Mouse (Mus musculus): ENCODE measurements around the gene Cadm3. TPM values are rescaled to one million over a fixed set of nuclear protein-coding genes. Genes with fewer than 3 reads are reported as not detected.
A peak's percentile ranks its signal among the peaks of the same experiment; 100 is the strongest.

Gene Cadm3
- 19.4 and 22.9 TPM in 2 replicates for polyA plus RNA-seq (2014; fragmentation: Nextera tagmentation; extraction: Ambion mirVana)

- 1% methylated on average over 44 of the region's 46 CpGs for WGBS
- H3K9me3 ChIP-seq (ENCODE audit: control insufficient read depth, low read length) = no peaks in the 10 kb centered on the region
- H3K36me3 ChIP-seq (ENCODE audit: control insufficient read depth, insufficient read depth, low read length) = no peaks in the 10 kb centered on the region
- ATAC-seq (ENCODE audit: low FRiP score) (peak; percentile 89), DNase-seq (ENCODE audit: low spot score, missing footprints) (peak; percentile 97)
- peak within 1 kb of the TSS; percentile 74 for H3K4me2 ChIP-seq
- H3K27ac ChIP-seq (ENCODE audit: low read depth, low read length) = peak within 1 kb of the TSS; percentile 57; the same call in 1 of the 2 replicates
- peak within 1 kb of the TSS; percentile 79 for H3K4me3 ChIP-seq (ENCODE audit: low read depth, low read length)
- H3K27me3 ChIP-seq (ENCODE audit: control insufficient read depth, insufficient read depth, low read length) = no peaks in the 10 kb centered on the region
- peak within 1 kb of the TSS; percentile 89 for H3K9ac ChIP-seq (ENCODE audit: low read length)
- H3K4me1 ChIP-seq (ENCODE audit: control insufficient read depth, insufficient read depth, low read length) = peaks cover 21% of the 10 kb centered on the region
These were observed at the start of gene Cadm3 for GRCm38 (mm10) chr1:173367356-173368046. Cadm3 (minus strand) TSS chr1:173367695.

GRCm38 (mm10) chr1:173414631-173415030 lies 47.1 kb upstream of the Cadm3 start:
- Histone ChIP-seq H3K27ac (ENCODE audit: low read depth, low read length) (no peak overlapping the region), H3K4me2 (no peak overlapping the region), H3K4me1 (ENCODE audit: control insufficient read depth, insufficient read depth, low read length) (no peaks in the 10 kb centered on the region), H3K27me3 (ENCODE audit: control insufficient read depth, insufficient read depth, low read length) (no peaks in the 10 kb centered on the region), H3K36me3 (ENCODE audit: control insufficient read depth, insufficient read depth, low read length) (no peaks in the 10 kb centered on the region), H3K9ac (ENCODE audit: low read length) (no peak overlapping the region), H3K4me3 (ENCODE audit: low read depth, low read length) (no peak overlapping the region), H3K9me3 (ENCODE audit: control insufficient read depth, low read length) (no peaks in the 10 kb centered on the region)
- WGBS = 85% methylated on average over 3 of the region's 3 CpGs
- DNase-seq (ENCODE audit: low spot score, missing footprints) (no peak), ATAC-seq (ENCODE audit: low FRiP score) (0 out of 2 replicates have a peak, but pooled peaks have one; percentile 24)

- no peak for DNase-seq (ENCODE audit: low spot score, missing footprints)
- Histone ChIP-seq H3K4me2 (no peak overlapping the region), H3K4me3 (ENCODE audit: low read depth, low read length) (no peak overlapping the region), H3K9ac (ENCODE audit: low read length) (no peak overlapping the region), H3K36me3 (ENCODE audit: control insufficient read depth, insufficient read depth, low read length) (no peaks in the 10 kb centered on the region), H3K4me1 (ENCODE audit: control insufficient read depth, insufficient read depth, low read length) (no peaks in the 10 kb centered on the region), H3K9me3 (ENCODE audit: control insufficient read depth, low read length) (no peaks in the 10 kb centered on the region), H3K27me3 (ENCODE audit: control insufficient read depth, insufficient read depth, low read length) (no peaks in the 10 kb centered on the region), H3K27ac (ENCODE audit: low read depth, low read length) (no peak overlapping the region)
- 88% methylated on average over 4 of the region's 4 CpGs for WGBS
- no peak for ATAC-seq (ENCODE audit: low FRiP score)
These were observed 44.4 kb upstream of the Cadm3 start for GRCm38 (mm10) chr1:173411863-173412262.

- Histone ChIP-seq H3K9me3 (ENCODE audit: control insufficient read depth, low read length) (no peaks in the 10 kb centered on the region), H3K4me2 (no peak overlapping the region), H3K27ac (ENCODE audit: low read depth, low read length) (no peak overlapping the region), H3K27me3 (ENCODE audit: control insufficient read depth, insufficient read depth, low read length) (no peaks in the 10 kb centered on the region), H3K9ac (ENCODE audit: low read length) (no peak overlapping the region), H3K36me3 (ENCODE audit: control insufficient read depth, insufficient read depth, low read length) (no peaks in the 10 kb centered on the region), H3K4me1 (ENCODE audit: control insufficient read depth, insufficient read depth, low read length) (no peaks in the 10 kb centered on the region), H3K4me3 (ENCODE audit: low read depth, low read length) (no peak overlapping the region)
- no peak for DNase-seq (ENCODE audit: low spot score, missing footprints)
- ATAC-seq (ENCODE audit: low FRiP score) = no peak
These were observed 41.6 kb upstream of the Cadm3 start for GRCm38 (mm10) chr1:173409066-173409465.

DNA sequence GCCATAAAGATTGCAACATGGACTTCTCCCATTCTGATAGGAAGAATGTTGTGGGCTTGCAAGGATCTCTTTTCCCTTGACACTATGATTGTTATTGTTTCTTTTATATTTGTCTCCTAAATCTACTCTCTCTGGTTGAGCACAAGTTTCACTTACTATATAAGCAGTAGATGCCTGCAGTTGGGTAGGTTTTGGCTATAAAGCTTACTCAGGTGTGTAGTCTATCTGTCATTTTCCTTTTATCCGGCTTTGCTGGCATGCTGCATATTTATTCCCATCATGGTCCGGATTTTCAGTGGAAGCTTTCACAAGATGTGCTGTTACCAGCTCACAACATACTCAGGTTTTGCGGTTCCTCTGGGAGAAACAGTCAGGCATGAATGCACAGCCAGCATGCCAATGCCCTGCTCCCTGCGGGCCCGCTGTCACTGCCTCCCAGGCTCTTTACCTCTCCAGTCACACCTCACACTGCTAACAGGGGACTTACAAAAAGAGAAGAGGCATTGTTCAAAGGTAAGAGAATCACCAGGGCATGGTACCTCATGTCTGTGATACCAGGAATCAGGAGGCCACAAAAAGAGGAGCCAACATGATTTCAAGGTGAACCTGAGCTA lies 37.3 kb upstream of the Cadm3 start:
- Histone ChIP-seq H3K36me3 (ENCODE audit: control insufficient read depth, insufficient read depth, low read length) (no peaks in the 10 kb centered on the region), H3K4me3 (ENCODE audit: low read depth, low read length) (no peak overlapping the region), H3K9ac (ENCODE audit: low read length) (no peak overlapping the region), H3K27ac (ENCODE audit: low read depth, low read length) (no peak overlapping the region), H3K4me2 (no peak overlapping the region), H3K4me1 (ENCODE audit: control insufficient read depth, insufficient read depth, low read length) (no peaks in the 10 kb centered on the region), H3K27me3 (ENCODE audit: control insufficient read depth, insufficient read depth, low read length) (no peaks in the 10 kb centered on the region), H3K9me3 (ENCODE audit: control insufficient read depth, low read length) (no peaks in the 10 kb centered on the region)
- ATAC-seq (ENCODE audit: low FRiP score) (no peak), DNase-seq (ENCODE audit: low spot score, missing footprints) (peak; percentile 21)
- 82% methylated on average over 5 of the region's 5 CpGs for WGBS

DNA sequence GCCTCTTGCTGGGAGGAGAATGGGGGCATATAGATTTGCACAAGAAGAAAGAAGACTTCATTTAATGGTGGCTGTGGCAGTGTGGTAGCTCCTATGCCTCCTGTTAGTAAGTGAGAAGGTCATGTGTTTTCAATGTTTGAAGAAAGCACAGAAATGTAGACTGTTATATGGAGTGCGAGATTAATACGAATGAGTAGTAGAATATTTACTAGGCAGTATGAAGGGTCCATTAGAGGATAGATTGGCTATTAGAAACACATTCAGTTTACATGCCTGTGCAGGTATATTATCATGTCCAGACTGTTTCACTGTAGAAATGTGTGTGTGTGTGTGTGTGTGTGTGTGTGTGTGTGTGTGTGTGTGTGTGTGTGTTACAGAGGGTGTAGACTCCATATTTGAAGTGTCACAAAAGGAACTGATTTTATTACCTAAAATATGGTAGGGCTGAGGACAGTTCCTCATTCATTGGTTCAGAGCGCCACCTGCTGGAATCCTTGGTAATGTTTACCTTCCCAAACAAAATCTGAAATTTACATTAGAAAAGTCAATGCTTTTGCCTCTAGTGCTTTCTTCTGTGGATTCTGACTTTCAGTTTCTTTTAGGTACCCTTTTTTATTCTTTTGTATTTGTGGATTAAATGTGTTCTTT lies 31.0 kb upstream of the Cadm3 start:
- Histone ChIP-seq H3K4me1 (ENCODE audit: control insufficient read depth, insufficient read depth, low read length) (no peaks in the 10 kb centered on the region), H3K36me3 (ENCODE audit: control insufficient read depth, insufficient read depth, low read length) (no peaks in the 10 kb centered on the region), H3K4me3 (ENCODE audit: low read depth, low read length) (no peak overlapping the region), H3K9ac (ENCODE audit: low read length) (no peak overlapping the region), H3K4me2 (no peak overlapping the region), H3K27ac (ENCODE audit: low read depth, low read length) (no peak overlapping the region), H3K27me3 (ENCODE audit: control insufficient read depth, insufficient read depth, low read length) (no peaks in the 10 kb centered on the region), H3K9me3 (ENCODE audit: control insufficient read depth, low read length) (no peaks in the 10 kb centered on the region)
- 46% methylated on average over 3 of the region's 3 CpGs for WGBS
- ATAC-seq (ENCODE audit: low FRiP score) (peak; percentile 83), DNase-seq (ENCODE audit: low spot score, missing footprints) (peak; percentile 98)

GRCm38 (mm10) chr1:173391754-173392153 lies 24.3 kb upstream of the Cadm3 start:
- no peak overlapping the region for H3K4me3 ChIP-seq (ENCODE audit: low read depth, low read length)
- 91% methylated on average over 6 of the region's 6 CpGs for WGBS
- H3K9me3 ChIP-seq (ENCODE audit: control insufficient read depth, low read length) = no peaks in the 10 kb centered on the region

DNA sequence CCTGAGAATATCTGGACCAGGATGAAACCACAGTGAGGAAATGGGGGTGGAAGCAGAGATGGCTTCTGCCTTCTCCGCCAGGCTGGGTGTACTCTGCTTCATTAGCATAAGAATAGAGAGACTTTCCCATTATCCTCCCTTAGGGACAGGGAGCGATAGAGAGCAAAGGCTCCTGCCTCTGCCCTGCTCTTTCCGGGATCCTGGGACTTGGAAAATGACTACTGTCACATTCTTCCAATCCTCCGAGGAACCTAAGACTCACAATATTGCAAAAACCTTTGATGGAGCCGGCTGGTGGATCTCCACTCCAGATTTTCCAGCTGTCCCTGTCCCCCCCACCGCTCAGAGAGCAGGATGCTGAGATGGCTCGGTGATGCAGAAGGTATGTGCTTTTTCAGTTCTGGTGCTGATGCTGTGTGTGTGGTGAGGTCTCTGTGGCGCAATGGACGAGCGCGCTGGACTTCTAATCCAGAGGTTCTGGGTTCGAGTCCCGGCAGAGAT lies 22.5 kb upstream of the Cadm3 start:
- Histone ChIP-seq H3K9me3 (ENCODE audit: control insufficient read depth, low read length) (no peaks in the 10 kb centered on the region), H3K4me1 (ENCODE audit: control insufficient read depth, insufficient read depth, low read length) (peaks cover 7% of the 10 kb centered on the region), H3K4me3 (ENCODE audit: low read depth, low read length) (peak overlapping the region; percentile 22), H3K4me2 (peak overlapping the region; percentile 35), H3K9ac (ENCODE audit: low read length) (peak overlapping the region; percentile 14; the same call in 1 of the 2 replicates), H3K36me3 (ENCODE audit: control insufficient read depth, insufficient read depth, low read length) (no peaks in the 10 kb centered on the region), H3K27me3 (ENCODE audit: control insufficient read depth, insufficient read depth, low read length) (no peaks in the 10 kb centered on the region), H3K27ac (ENCODE audit: low read depth, low read length) (peak overlapping the region; percentile 56; the same call in 1 of the 2 replicates)
- ATAC-seq (ENCODE audit: low FRiP score) (peak; percentile 96), DNase-seq (ENCODE audit: low spot score, missing footprints) (peak; percentile 96)
- 1% methylated on average over 13 of the region's 13 CpGs for WGBS

More at GRCm38 (mm10) chr1:173391754-173392153, 24.3 kb upstream of the Cadm3 start:
- no peaks in the 10 kb centered on the region for H3K36me3 ChIP-seq (ENCODE audit: control insufficient read depth, insufficient read depth, low read length)
- H3K4me2 ChIP-seq = no peak overlapping the region
- H3K9ac ChIP-seq (ENCODE audit: low read length) = no peak overlapping the region
- no peak for ATAC-seq (ENCODE audit: low FRiP score)
- no peak for DNase-seq (ENCODE audit: low spot score, missing footprints)
- H3K27ac ChIP-seq (ENCODE audit: low read depth, low read length) = no peak overlapping the region
- H3K27me3 ChIP-seq (ENCODE audit: control insufficient read depth, insufficient read depth, low read length) = no peaks in the 10 kb centered on the region
- H3K4me1 ChIP-seq (ENCODE audit: control insufficient read depth, insufficient read depth, low read length) = peaks cover 7% of the 10 kb centered on the region

DNA sequence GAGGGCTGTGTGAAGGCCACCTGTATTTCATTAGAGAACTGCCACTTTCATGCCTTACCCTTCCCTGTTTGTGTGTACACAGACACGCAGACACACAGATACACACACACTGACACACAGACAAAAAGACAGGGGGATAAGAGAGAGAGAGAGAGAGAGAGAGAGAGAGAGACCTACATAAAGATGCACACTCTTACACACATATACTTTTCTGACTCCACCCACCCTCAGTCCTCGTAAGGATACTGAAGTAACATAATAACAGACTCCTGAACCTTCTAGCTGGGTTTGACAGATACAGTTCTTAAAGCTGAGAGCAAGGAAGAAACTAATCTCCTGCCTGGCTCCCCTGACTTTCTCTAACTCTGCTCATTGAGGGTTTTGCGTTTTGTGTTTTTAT lies 21.9 kb upstream of the Cadm3 start:
- H3K9me3 ChIP-seq (ENCODE audit: control insufficient read depth, low read length) = no peaks in the 10 kb centered on the region
- no peak for DNase-seq (ENCODE audit: low spot score, missing footprints)
- H3K4me2 ChIP-seq = peak overlapping the region; percentile 35
- no peaks in the 10 kb centered on the region for H3K36me3 ChIP-seq (ENCODE audit: control insufficient read depth, insufficient read depth, low read length)
- H3K4me1 ChIP-seq (ENCODE audit: control insufficient read depth, insufficient read depth, low read length) = peaks cover 7% of the 10 kb centered on the region
- H3K9ac ChIP-seq (ENCODE audit: low read length) = peak overlapping the region; percentile 14; the same call in 1 of the 2 replicates
- peak overlapping the region; percentile 56; the same call in 1 of the 2 replicates for H3K27ac ChIP-seq (ENCODE audit: low read depth, low read length)
- ATAC-seq (ENCODE audit: low FRiP score) = peak; percentile 34
- peak overlapping the region; percentile 22; the same call in 1 of the 2 replicates for H3K4me3 ChIP-seq (ENCODE audit: low read depth, low read length)
- 8% methylated on average over 3 of the region's 3 CpGs for WGBS
- no peaks in the 10 kb centered on the region for H3K27me3 ChIP-seq (ENCODE audit: control insufficient read depth, insufficient read depth, low read length)
